Mouse (Mus musculus) hindbrain, embryonic 11.5 days (tissue): Measurements from ENCODE around the gene Il21. TPM values are rescaled to one million over a fixed set of nuclear protein-coding genes. Genes with fewer than 3 reads are reported as not detected.

Source experiments
- ATAC-seq: fragments of 200-750 bp; cut with Nextera tagmentation; 2 replicates; pipeline ENCODE4 v1.8.0; 2017; ENCODE audit warnings: mild to moderate bottlenecking, moderate TSS enrichment, moderate library complexity; ENCODE audit not compliant: low FRiP score
- DNase-seq: peaks from one replicate; pipeline ENCODE4 v3.0.0-alpha.2; 2015; ENCODE audit warnings: low spot score
- H3K27ac ChIP-seq: fragments of 300-500 bp; sonication (generic); 2 replicates; pipeline ENCODE4 v1.5.1; 2014; ENCODE audit warnings: mild to moderate bottlenecking, low read depth, low read length
- H3K27me3 ChIP-seq: fragments of 300-500 bp; sonication (generic); 2 replicates; pipeline ENCODE4 v1.6.1; 2014; ENCODE audit warnings: mild to moderate bottlenecking, low read length, moderate library complexity, mixed read lengths; ENCODE audit not compliant: control insufficient read depth, insufficient read depth
- H3K36me3 ChIP-seq: fragments of 300-500 bp; sonication (generic); 2 replicates; pipeline ENCODE4 v1.6.1; 2014; ENCODE audit warnings: mild to moderate bottlenecking, low read length, moderate library complexity, mixed read lengths; ENCODE audit not compliant: control insufficient read depth, insufficient read depth
- H3K4me1 ChIP-seq: fragments of 300-500 bp; sonication (generic); replicated peaks from 2 replicates; pipeline ENCODE4 v1.6.1; 2014; ENCODE audit warnings: low read length, mixed read lengths; ENCODE audit not compliant: control insufficient read depth, insufficient read depth
- H3K4me2 ChIP-seq: fragments of 300-500 bp; sonication (generic); replicated peaks from 2 replicates; pipeline ENCODE4 v1.6.1; 2014; ENCODE audit warnings: mild to moderate bottlenecking, low read depth, low read length
- H3K4me3 ChIP-seq: fragments of 300-500 bp; sonication (generic); 2 replicates; pipeline ENCODE4 v1.5.1; 2014; ENCODE audit warnings: low read depth, low read length
- H3K9ac ChIP-seq: fragments of 300-500 bp; sonication (generic); 2 replicates; pipeline ENCODE4 v1.6.1; 2014; ENCODE audit warnings: low read depth, low read length
- H3K9me3 ChIP-seq: fragments of 300-500 bp; sonication (generic); 2 replicates; pipeline ENCODE4 v1.6.1; 2016; ENCODE audit warnings: low read length; ENCODE audit not compliant: control insufficient read depth
- WGBS: fragments of 180-500 bp; shearing (Covaris S2); extraction: QIAGEN DNeasy Blood & Tissue Kit; methylation state at CpG from one replicate; pipeline ENCODE4 v1.1.7; 2014; 5-methylcytosine and 5-hydroxymethylcytosine counted together
- polyA plus RNA-seq: library from polyadenylated mRNA; unstranded; fragments of >200 nt; fragmentation: Nextera tagmentation; extraction: Ambion mirVana; gene quantifications from 2 replicates; pipeline ENCODE4 v1.2.1, GENCODE M21; 2014

The Il21 gene
- polyA plus RNA-seq, 1 experiment from 2014 or later: not detected

- H3K4me1 ChIP-seq: no peaks in the 10 kb centered on the region
- H3K4me3 ChIP-seq: no peak overlapping the region
- H3K27ac ChIP-seq: no peak overlapping the region
- no peak overlapping the region for H3K4me2 ChIP-seq
- ATAC-seq (no peak), DNase-seq (no peak)
- no peaks in the 10 kb centered on the region for H3K9me3 ChIP-seq
- WGBS: 87% methylated on average over 15 of the region's 15 CpGs
- H3K9ac ChIP-seq: no peak overlapping the region
- H3K36me3 ChIP-seq: no peaks in the 10 kb centered on the region
- no peaks in the 10 kb centered on the region for H3K27me3 ChIP-seq
Measured at GRCm38 (mm10) chr3:37257776-37258175, 25.3 kb upstream of the Il21 start.

GRCm38 (mm10) chr3:37250967-37251366 is 18.5 kb upstream of the Il21 start:
- 93% methylated on average over 3 of the region's 3 CpGs for WGBS
- Histone ChIP-seq H3K4me1 (no peaks in the 10 kb centered on the region), H3K27me3 (no peaks in the 10 kb centered on the region), H3K27ac (no peak overlapping the region), H3K9me3 (no peaks in the 10 kb centered on the region), H3K4me2 (no peak overlapping the region), H3K4me3 (no peak overlapping the region), H3K36me3 (no peaks in the 10 kb centered on the region), H3K9ac (no peak overlapping the region)
- no peak for DNase-seq
- ATAC-seq: no peak

GRCm38 (mm10) chr3:37235025-37235424 is 2.6 kb upstream of the Il21 start:
- DNase-seq (no peak), ATAC-seq (no peak)
- H3K4me1 ChIP-seq: no peaks in the 10 kb centered on the region
- H3K36me3 ChIP-seq: no peaks in the 10 kb centered on the region
- no peak overlapping the region for H3K9ac ChIP-seq
- no peaks in the 10 kb centered on the region for H3K27me3 ChIP-seq
- H3K4me2 ChIP-seq: no peak overlapping the region
- WGBS: 59% methylated on average over 4 of the region's 4 CpGs
- H3K27ac ChIP-seq: no peak overlapping the region
- no peak overlapping the region for H3K4me3 ChIP-seq
- H3K9me3 ChIP-seq: no peaks in the 10 kb centered on the region

GRCm38 (mm10) chr3:37231153-37231552 is 1.3 kb downstream of the Il21 start:
- 83% methylated on average over 7 of the region's 7 CpGs for WGBS
- DNase-seq: no peak
- Histone ChIP-seq H3K36me3 (no peaks in the 10 kb centered on the region), H3K9ac (no peak overlapping the region), H3K27me3 (no peaks in the 10 kb centered on the region), H3K4me2 (no peak overlapping the region), H3K27ac (no peak overlapping the region), H3K9me3 (no peaks in the 10 kb centered on the region), H3K4me3 (no peak overlapping the region), H3K4me1 (no peaks in the 10 kb centered on the region)
- no peak for ATAC-seq

- Histone ChIP-seq H3K27ac (no peak overlapping the region), H3K27me3 (no peaks in the 10 kb centered on the region), H3K9ac (no peak overlapping the region), H3K4me1 (no peaks in the 10 kb centered on the region), H3K4me3 (no peak overlapping the region), H3K9me3 (no peaks in the 10 kb centered on the region), H3K36me3 (no peaks in the 10 kb centered on the region), H3K4me2 (no peak overlapping the region)
- ATAC-seq (no peak), DNase-seq (no peak)
- WGBS: 68% methylated on average over 11 of the region's 11 CpGs
Measured at GRCm38 (mm10) chr3:37229082-37229829, 3.2 kb downstream of the Il21 start.

GRCm38 (mm10) chr3:37225124-37225523 is 7.3 kb downstream of the Il21 start:
- no peak overlapping the region for H3K4me3 ChIP-seq

GRCm38 (mm10) chr3:37219071-37219470 is 13.4 kb downstream of the Il21 start:
- H3K4me1 ChIP-seq: no peaks in the 10 kb centered on the region
- ATAC-seq (no peak), DNase-seq (peak; percentile 25)
- no peak overlapping the region for H3K9ac ChIP-seq
- H3K9me3 ChIP-seq: no peaks in the 10 kb centered on the region
- no peak overlapping the region for H3K27ac ChIP-seq
- no peak overlapping the region for H3K4me2 ChIP-seq
- no peaks in the 10 kb centered on the region for H3K27me3 ChIP-seq
- H3K36me3 ChIP-seq: no peaks in the 10 kb centered on the region
- WGBS: 43% methylated on average over 4 of the region's 4 CpGs
- no peak overlapping the region for H3K4me3 ChIP-seq

More at GRCm38 (mm10) chr3:37225124-37225523, 7.3 kb downstream of the Il21 start:
- no peaks in the 10 kb centered on the region for H3K9me3 ChIP-seq
- DNase-seq (no peak), ATAC-seq (no peak)
- H3K4me2 ChIP-seq: no peak overlapping the region
- H3K9ac ChIP-seq: no peak overlapping the region
- no peak overlapping the region for H3K27ac ChIP-seq
- 95% methylated on average over 13 of the region's 13 CpGs for WGBS
- H3K4me1 ChIP-seq: no peaks in the 10 kb centered on the region
- no peaks in the 10 kb centered on the region for H3K36me3 ChIP-seq
- no peaks in the 10 kb centered on the region for H3K27me3 ChIP-seq

GRCm38 (mm10) chr3:37205226-37205800 is 27.1 kb downstream of the Il21 start:
- 84% methylated on average over 8 of the region's 8 CpGs for WGBS
- H3K4me2 ChIP-seq: no peak overlapping the region
- DNase-seq (no peak), ATAC-seq (no peak)
- no peaks in the 10 kb centered on the region for H3K9me3 ChIP-seq
- H3K4me3 ChIP-seq: no peak overlapping the region
- H3K27me3 ChIP-seq: no peaks in the 10 kb centered on the region
- no peaks in the 10 kb centered on the region for H3K36me3 ChIP-seq
- no peaks in the 10 kb centered on the region for H3K4me1 ChIP-seq
- H3K27ac ChIP-seq: no peak overlapping the region
- no peak overlapping the region for H3K9ac ChIP-seq

- H3K9me3 ChIP-seq: no peaks in the 10 kb centered on the region
- H3K4me3 ChIP-seq: peak overlapping the region; percentile 32
- peak overlapping the region; percentile 52; the same call in 1 of the 2 replicates for H3K9ac ChIP-seq
- 29% methylated on average over 6 of the region's 6 CpGs for WGBS
- H3K4me2 ChIP-seq: peak overlapping the region; percentile 71
- ATAC-seq (peak; percentile 65; the same call in 1 of the 2 replicates), DNase-seq (peak; percentile 48)
- H3K27me3 ChIP-seq: no peaks in the 10 kb centered on the region
- no peak overlapping the region for H3K27ac ChIP-seq
- no peaks in the 10 kb centered on the region for H3K36me3 ChIP-seq
- H3K4me1 ChIP-seq: no peaks in the 10 kb centered on the region
Measured at GRCm38 (mm10) chr3:37204556-37204955, 27.9 kb downstream of the Il21 start.
